Mouse (Mus musculus) liver, embryonic 14.5 days (tissue): ENCODE measurements around the gene Olfr286. TPM values are rescaled to one million over a fixed set of nuclear protein-coding genes. Genes with fewer than 3 reads are reported as not detected.

Experiments used
- ATAC-seq: fragments of 200-750 bp; cut with Nextera tagmentation; 2 replicates; pipeline ENCODE4 v1.8.0; 2017; ENCODE audit warnings: moderate number of reproducible peaks, mild to moderate bottlenecking, moderate library complexity; ENCODE audit not compliant: insufficient read depth
- DNase-seq, 3 experiments: peaks; one replicate each; pipeline ENCODE4 v3.0.0-alpha.2; 2012 to 2013; ENCODE audit warnings: low read depth in 3 of 3, low spot score in 3 of 3
- H3K27ac ChIP-seq: fragments of 300-500 bp; sonication (generic); 2 replicates; pipeline ENCODE4 v1.5.1; 2014; ENCODE audit warnings: moderate library complexity, mild to moderate bottlenecking, control low read depth, inconsistent platforms
- H3K27me3 ChIP-seq: fragments of 300-500 bp; sonication (generic); 2 replicates; pipeline ENCODE4 v1.6.1; 2014; ENCODE audit warnings: mild to moderate bottlenecking, low read length, moderate library complexity; ENCODE audit not compliant: control insufficient read depth, insufficient read depth
- H3K36me3 ChIP-seq: fragments of 300-500 bp; sonication (generic); replicated peaks from 2 replicates; pipeline ENCODE4 v1.6.1; 2014; ENCODE audit warnings: low read depth; ENCODE audit not compliant: control insufficient read depth, insufficient read depth
- H3K4me1 ChIP-seq, 2 experiments: fragments of 200-500 bp in 1 of 2; fragments of 300-500 bp in 1 of 2; sonication (generic) in 1 of 2; replicated peaks; 2 replicates each; pipeline ENCODE4 v1.6.1; 2012 to 2014; ENCODE audit warnings: antibody characterized with exemption in 1 of 2, inconsistent platforms in 1 of 2, low read length in 1 of 2; ENCODE audit not compliant: control insufficient read depth in 2 of 2, insufficient read depth in 2 of 2
- H3K4me2 ChIP-seq: fragments of 300-500 bp; sonication (generic); 2 replicates; pipeline ENCODE4 v1.6.1; 2014; ENCODE audit warnings: low read depth, mild to moderate bottlenecking, control low read depth, moderate library complexity
- H3K4me3 ChIP-seq, 2 experiments: fragments of 200-500 bp in 1 of 2; fragments of 300-500 bp in 1 of 2; sonication (generic) in 1 of 2; 2 replicates each; pipeline ENCODE4 v1.5.1; 2012 to 2014; ENCODE audit warnings: low read depth in 2 of 2, low read length in 2 of 2, mild to moderate bottlenecking in 2 of 2, control low read depth in 1 of 2, inconsistent platforms in 1 of 2, moderate library complexity in 1 of 2; ENCODE audit not compliant: insufficient read depth in 1 of 2
- H3K9ac ChIP-seq: fragments of 300-500 bp; sonication (generic); replicated peaks from 2 replicates; pipeline ENCODE4 v1.6.1; 2014; ENCODE audit warnings: mild to moderate bottlenecking, control low read depth, moderate library complexity
- H3K9me3 ChIP-seq: fragments of 300-500 bp; sonication (generic); 2 replicates; pipeline ENCODE4 v1.6.1; 2016; ENCODE audit warnings: low read length, mixed read lengths; ENCODE audit not compliant: control insufficient read depth
- CTCF ChIP-seq: IDR thresholded peaks from 2 replicates; pipeline ENCODE4 v1.5.1; 2016; ENCODE audit warnings: antibody characterized with exemption, low read depth, control low read depth
- EP300 ChIP-seq: IDR thresholded peaks from 2 replicates; pipeline ENCODE4 v1.6.1; 2016; ENCODE audit warnings: antibody characterized with exemption, low read depth
- WGBS: fragments of 180-500 bp; shearing (Covaris S2); extraction: QIAGEN DNeasy Blood & Tissue Kit; methylation state at CpG from one replicate; pipeline ENCODE4 v1.1.7; 2014; ENCODE audit not compliant: insufficient replicate concordance; 5-methylcytosine and 5-hydroxymethylcytosine counted together
- polyA plus RNA-seq, 2 experiments: library from polyadenylated mRNA; depleted of rRNA in 1 of 2; stranded (reverse) in 1 of 2; unstranded in 1 of 2; fragments of >200 nt; fragmentation: Nextera tagmentation in 1 of 2; extraction: Ambion mirVana in 1 of 2; gene quantifications; 2 replicates each; pipeline versions ENCODE4 v1.2.1 to v1.2.3; 2012 to 2014

The Olfr286 gene
- polyA plus RNA-seq, 2 experiments, result not detected

- 59% methylated on average over 7 of the region's 7 CpGs for WGBS
- Histone ChIP-seq H3K27me3 (no peaks in the 10 kb centered on the region), H3K4me3 (no peak overlapping the region), H3K4me1 (no peaks in the 10 kb centered on the region), H3K9ac (no peak overlapping the region), H3K27ac (no peak overlapping the region), H3K36me3 (no peaks in the 10 kb centered on the region), H3K4me2 (no peak overlapping the region), H3K9me3 (no peaks in the 10 kb centered on the region)
- TF ChIP-seq EP300, result no peak
- TF ChIP-seq CTCF, result no peak
- DNase-seq (no peak), ATAC-seq (no peak)
These were observed 8.2 kb downstream of the Olfr286 start for GRCm38 (mm10) chr15:98226096-98226495.

- 37% methylated on average over 16 of the region's 16 CpGs for WGBS
These were observed 8.6 kb downstream of the Olfr286 start for GRCm38 (mm10) chr15:98225610-98226009.

GRCm38 (mm10) chr15:98222377-98222776 is 11.9 kb downstream of the Olfr286 start:
- no peaks in the 10 kb centered on the region for H3K4me1 ChIP-seq
- no peak overlapping the region for H3K9ac ChIP-seq
- no peaks in the 10 kb centered on the region for H3K9me3 ChIP-seq
- no peak overlapping the region for H3K27ac ChIP-seq
- DNase-seq (no peak), ATAC-seq (no peak)
- no peaks in the 10 kb centered on the region for H3K27me3 ChIP-seq
- TF ChIP-seq EP300 (no peak), CTCF (no peak)
- no peak overlapping the region for H3K4me3 ChIP-seq
- no peaks in the 10 kb centered on the region for H3K36me3 ChIP-seq
- no peak overlapping the region for H3K4me2 ChIP-seq

More at GRCm38 (mm10) chr15:98225610-98226009, 8.6 kb downstream of the Olfr286 start:
- Histone ChIP-seq H3K4me1 (no peaks in the 10 kb centered on the region), H3K36me3 (no peaks in the 10 kb centered on the region), H3K4me3 (no peak overlapping the region), H3K9ac (no peak overlapping the region), H3K27ac (no peak overlapping the region), H3K27me3 (no peaks in the 10 kb centered on the region), H3K9me3 (no peaks in the 10 kb centered on the region), H3K4me2 (no peak overlapping the region)
- ATAC-seq, result no peak
- TF ChIP-seq EP300, result no peak
- TF ChIP-seq CTCF, result no peak
- no peak for DNase-seq

- no peak for ATAC-seq
- 36% methylated on average over 4 of the region's 4 CpGs for WGBS
- H3K4me1 ChIP-seq, result no peaks in the 10 kb centered on the region
- DNase-seq, result no peak
- H3K27me3 ChIP-seq, result no peaks in the 10 kb centered on the region
- no peak within 1 kb of the TSS for H3K4me2 ChIP-seq
- H3K27ac ChIP-seq, result no peak within 1 kb of the TSS
- no peak for TF ChIP-seq EP300
- TF ChIP-seq CTCF, result no peak
- H3K4me3 ChIP-seq, result no peak within 1 kb of the TSS
- H3K36me3 ChIP-seq, result no peaks in the 10 kb centered on the region
- H3K9me3 ChIP-seq, result no peaks in the 10 kb centered on the region
- H3K9ac ChIP-seq, result no peak within 1 kb of the TSS
These were observed 13.4 kb downstream of the Olfr286 start, which contains the start of the genes Gm44579 and Olfr287 for GRCm38 (mm10) chr15:98220877-98221276. Gene Gm44579 (minus strand): TSS chr15:98220977. Gene Olfr287 (minus strand): TSS chr15:98221056.

GRCm38 (mm10) chr15:98214130-98214529 is 20.1 kb downstream of the Olfr286 start:
- H3K9me3 ChIP-seq, result no peaks in the 10 kb centered on the region

More at GRCm38 (mm10) chr15:98214130-98214529, 20.1 kb downstream of the Olfr286 start:
- Histone ChIP-seq H3K4me3 (no peak overlapping the region), H3K27ac (no peak overlapping the region), H3K27me3 (no peaks in the 10 kb centered on the region), H3K4me2 (no peak overlapping the region), H3K36me3 (no peaks in the 10 kb centered on the region), H3K4me1 (no peaks in the 10 kb centered on the region), H3K9ac (no peak overlapping the region)
- no peak for DNase-seq
- TF ChIP-seq EP300, result no peak
- no peak for TF ChIP-seq CTCF
- ATAC-seq, result no peak
- WGBS, result 23% methylated on average over 5 of the region's 5 CpGs
